Mouse (Mus musculus) mesoderm, embryonic 11.5 days (tissue): ENCODE measurements around the gene Scd1.

ENCODE experiments used
- DNase-seq: peaks from one replicate; pipeline ENCODE4 v3.0.0-alpha.2; 2012; ENCODE audit warnings: low read depth, low spot score

Gene Scd1

GRCm38 (mm10) chr19:44407341-44408222 is at the start of gene Scd1:
Scd1 (minus strand) TSS chr19:44407879.
- peak; percentile 90 for DNase-seq

GRCm38 (mm10) chr19:44455356-44455755 is 47.7 kb upstream of the Scd1 start:
- no peak for DNase-seq

- DNase-seq: no peak
Measured at GRCm38 (mm10) chr19:44454862-44455261, 47.2 kb upstream of the Scd1 start.

GRCm38 (mm10) chr19:44447927-44448326 is 40.2 kb upstream of the Scd1 start:
- no peak for DNase-seq

GRCm38 (mm10) chr19:44445755-44446154 is 38.1 kb upstream of the Scd1 start:
- no peak for DNase-seq

GRCm38 (mm10) chr19:44439302-44439701 is 31.6 kb upstream of the Scd1 start:
- no peak for DNase-seq

- DNase-seq: no peak
Measured at GRCm38 (mm10) chr19:44437975-44438374, 30.3 kb upstream of the Scd1 start.

- no peak for DNase-seq
Measured at GRCm38 (mm10) chr19:44432084-44432483, 24.4 kb upstream of the Scd1 start.

GRCm38 (mm10) chr19:44427721-44428120 is 20.0 kb upstream of the Scd1 start:
- DNase-seq: no peak

GRCm38 (mm10) chr19:44422051-44422631 is 14.5 kb upstream of the Scd1 start:
- DNase-seq: no peak

- DNase-seq: no peak
Measured at GRCm38 (mm10) chr19:44419530-44419929, 11.9 kb upstream of the Scd1 start.

GRCm38 (mm10) chr19:44418945-44419344 is 11.3 kb upstream of the Scd1 start:
- DNase-seq: peak; percentile 85

GRCm38 (mm10) chr19:44418544-44418943 is 10.9 kb upstream of the Scd1 start:
- DNase-seq: no peak

- DNase-seq: no peak
Measured at GRCm38 (mm10) chr19:44418061-44418460, 10.4 kb upstream of the Scd1 start.

GRCm38 (mm10) chr19:44417448-44417847 is 9.8 kb upstream of the Scd1 start:
- DNase-seq: no peak

- DNase-seq: no peak
Measured at GRCm38 (mm10) chr19:44416240-44416639, 8.6 kb upstream of the Scd1 start.

- DNase-seq: no peak
Measured at GRCm38 (mm10) chr19:44415464-44415863, 7.8 kb upstream of the Scd1 start.

GRCm38 (mm10) chr19:44410269-44410992 is 2.8 kb upstream of the Scd1 start:
- no peak for DNase-seq

GRCm38 (mm10) chr19:44408595-44408994 is 916 bp upstream of the Scd1 start:
- no peak for DNase-seq

- DNase-seq: peak; percentile 78
Measured at GRCm38 (mm10) chr19:44408223-44408545, 505 bp upstream of the Scd1 start.

GRCm38 (mm10) chr19:44403546-44403945 is 4.1 kb downstream of the Scd1 start:
- no peak for DNase-seq

- DNase-seq: no peak
Measured at GRCm38 (mm10) chr19:44400484-44401197, 7.0 kb downstream of the Scd1 start.
